Mouse (Mus musculus) liver, embryonic 14.5 days (tissue): ENCODE measurements around the gene Cmip. TPM values are rescaled to one million over a fixed set of nuclear protein-coding genes. Genes with fewer than 3 reads are reported as not detected.
A peak's percentile ranks its signal among the peaks of the same experiment; 100 is the strongest.

Experiments
- ATAC-seq: fragments of 200-750 bp; cut with Nextera tagmentation; 2 replicates; pipeline ENCODE4 v1.8.0; 2017; ENCODE audit warnings: moderate number of reproducible peaks, mild to moderate bottlenecking, moderate library complexity; ENCODE audit not compliant: insufficient read depth
- DNase-seq, 3 experiments: peaks; one replicate each; pipeline ENCODE4 v3.0.0-alpha.2; 2012 to 2013; ENCODE audit warnings: low read depth in 3 of 3, low spot score in 3 of 3
- H3K27ac ChIP-seq: fragments of 300-500 bp; sonication (generic); 2 replicates; pipeline ENCODE4 v1.5.1; 2014; ENCODE audit warnings: moderate library complexity, mild to moderate bottlenecking, control low read depth, inconsistent platforms
- H3K27me3 ChIP-seq: fragments of 300-500 bp; sonication (generic); 2 replicates; pipeline ENCODE4 v1.6.1; 2014; ENCODE audit warnings: mild to moderate bottlenecking, low read length, moderate library complexity; ENCODE audit not compliant: control insufficient read depth, insufficient read depth
- H3K36me3 ChIP-seq: fragments of 300-500 bp; sonication (generic); replicated peaks from 2 replicates; pipeline ENCODE4 v1.6.1; 2014; ENCODE audit warnings: low read depth; ENCODE audit not compliant: control insufficient read depth, insufficient read depth
- H3K4me1 ChIP-seq, 2 experiments: fragments of 200-500 bp in 1 of 2; fragments of 300-500 bp in 1 of 2; sonication (generic) in 1 of 2; replicated peaks; 2 replicates each; pipeline ENCODE4 v1.6.1; 2012 to 2014; ENCODE audit warnings: antibody characterized with exemption in 1 of 2, inconsistent platforms in 1 of 2, low read length in 1 of 2; ENCODE audit not compliant: control insufficient read depth in 2 of 2, insufficient read depth in 2 of 2
- H3K4me2 ChIP-seq: fragments of 300-500 bp; sonication (generic); 2 replicates; pipeline ENCODE4 v1.6.1; 2014; ENCODE audit warnings: low read depth, mild to moderate bottlenecking, control low read depth, moderate library complexity
- H3K4me3 ChIP-seq, 2 experiments: fragments of 200-500 bp in 1 of 2; fragments of 300-500 bp in 1 of 2; sonication (generic) in 1 of 2; 2 replicates each; pipeline ENCODE4 v1.5.1; 2012 to 2014; ENCODE audit warnings: low read depth in 2 of 2, low read length in 2 of 2, mild to moderate bottlenecking in 2 of 2, control low read depth in 1 of 2, inconsistent platforms in 1 of 2, moderate library complexity in 1 of 2; ENCODE audit not compliant: insufficient read depth in 1 of 2
- H3K9ac ChIP-seq: fragments of 300-500 bp; sonication (generic); replicated peaks from 2 replicates; pipeline ENCODE4 v1.6.1; 2014; ENCODE audit warnings: mild to moderate bottlenecking, control low read depth, moderate library complexity
- H3K9me3 ChIP-seq: fragments of 300-500 bp; sonication (generic); 2 replicates; pipeline ENCODE4 v1.6.1; 2016; ENCODE audit warnings: low read length, mixed read lengths; ENCODE audit not compliant: control insufficient read depth
- CTCF ChIP-seq: IDR thresholded peaks from 2 replicates; pipeline ENCODE4 v1.5.1; 2016; ENCODE audit warnings: antibody characterized with exemption, low read depth, control low read depth
- EP300 ChIP-seq: IDR thresholded peaks from 2 replicates; pipeline ENCODE4 v1.6.1; 2016; ENCODE audit warnings: antibody characterized with exemption, low read depth
- WGBS: fragments of 180-500 bp; shearing (Covaris S2); extraction: QIAGEN DNeasy Blood & Tissue Kit; methylation state at CpG from one replicate; pipeline ENCODE4 v1.1.7; 2014; ENCODE audit not compliant: insufficient replicate concordance; 5-methylcytosine and 5-hydroxymethylcytosine counted together
- polyA plus RNA-seq, 2 experiments: library from polyadenylated mRNA; depleted of rRNA in 1 of 2; stranded (reverse) in 1 of 2; unstranded in 1 of 2; fragments of >200 nt; fragmentation: Nextera tagmentation in 1 of 2; extraction: Ambion mirVana in 1 of 2; gene quantifications; 2 replicates each; pipeline versions ENCODE4 v1.2.1 to v1.2.3; 2012 to 2014

The Cmip gene
- polyA plus RNA-seq, 2 experiments: 6.7 to 10.4 TPM

- TF ChIP-seq CTCF: no peak
- TF ChIP-seq EP300: no peak
- no peaks in the 10 kb centered on the region for H3K27me3 ChIP-seq
- peak overlapping the region; percentile 47 for H3K27ac ChIP-seq
- peaks cover 14 to 31% of the 10 kb centered on the region in 2 experiments for H3K4me1 ChIP-seq
- peak overlapping the region; percentile 88 for H3K4me2 ChIP-seq
- no peaks in the 10 kb centered on the region for H3K36me3 ChIP-seq
- no peaks in the 10 kb centered on the region for H3K9me3 ChIP-seq
- H3K9ac ChIP-seq: peak overlapping the region; percentile 80
- H3K4me3 ChIP-seq: peak overlapping the region; percentile 80
- ATAC-seq (peak; percentile 90), DNase-seq (peak; percentile 81 to 83 (median 82))
- under 1% methylated on average over 69 of the region's 92 CpGs for WGBS
These were observed 449 bp upstream of the Cmip start for GRCm38 (mm10) chr8:117256292-117256938.

- H3K4me2 ChIP-seq: peak overlapping the region; percentile 88
- peak overlapping the region; percentile 80 for H3K4me3 ChIP-seq
- no peak for TF ChIP-seq EP300
- TF ChIP-seq CTCF: no peak
- H3K4me1 ChIP-seq: peaks cover 27 to 42% of the 10 kb centered on the region in 2 experiments
- peak overlapping the region; percentile 80 for H3K9ac ChIP-seq
- WGBS: under 1% methylated on average over 22 of the region's 22 CpGs
- peak overlapping the region; percentile 59 for H3K27ac ChIP-seq
- H3K27me3 ChIP-seq: no peaks in the 10 kb centered on the region
- H3K36me3 ChIP-seq: no peaks in the 10 kb centered on the region
- DNase-seq (no peak), ATAC-seq (no peak)
- no peaks in the 10 kb centered on the region for H3K9me3 ChIP-seq
These were observed 1.1 kb downstream of the Cmip start for GRCm38 (mm10) chr8:117257821-117258575.

DNA sequence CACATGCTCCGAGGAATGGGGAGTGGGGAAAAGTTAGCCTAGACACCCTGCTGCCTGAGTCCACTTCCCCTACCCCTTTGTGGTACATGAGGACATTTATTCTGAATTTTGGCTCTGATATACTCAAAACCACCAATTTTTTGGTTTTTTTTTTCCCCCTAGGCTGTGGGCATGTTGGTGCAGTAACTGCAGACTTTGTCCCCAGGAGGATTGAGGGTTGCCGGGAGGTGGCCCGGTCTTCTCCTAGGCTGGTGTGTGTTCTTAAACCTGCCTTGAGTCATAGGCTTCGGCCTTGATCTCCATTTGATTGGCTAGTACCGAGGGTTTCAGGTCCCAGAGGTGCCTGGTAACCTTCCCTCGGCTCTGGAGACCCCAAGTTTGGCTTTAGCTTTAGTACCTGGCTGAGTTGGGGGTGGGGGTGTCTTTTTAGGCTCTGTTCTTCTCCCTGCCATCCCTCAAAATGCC is 1.7 kb downstream of the Cmip start:
- Histone ChIP-seq H3K9ac (peak overlapping the region; percentile 80), H3K36me3 (no peaks in the 10 kb centered on the region), H3K4me3 (peak overlapping the region; percentile 80), H3K4me2 (peak overlapping the region; percentile 88), H3K27ac (peak overlapping the region; percentile 59), H3K9me3 (no peaks in the 10 kb centered on the region), H3K27me3 (no peaks in the 10 kb centered on the region), H3K4me1 (peaks cover 33 to 48% of the 10 kb centered on the region in 2 experiments)
- DNase-seq: no peak
- ATAC-seq: no peak
- TF ChIP-seq EP300: no peak
- 30% methylated on average over 6 of the region's 6 CpGs for WGBS

DNA sequence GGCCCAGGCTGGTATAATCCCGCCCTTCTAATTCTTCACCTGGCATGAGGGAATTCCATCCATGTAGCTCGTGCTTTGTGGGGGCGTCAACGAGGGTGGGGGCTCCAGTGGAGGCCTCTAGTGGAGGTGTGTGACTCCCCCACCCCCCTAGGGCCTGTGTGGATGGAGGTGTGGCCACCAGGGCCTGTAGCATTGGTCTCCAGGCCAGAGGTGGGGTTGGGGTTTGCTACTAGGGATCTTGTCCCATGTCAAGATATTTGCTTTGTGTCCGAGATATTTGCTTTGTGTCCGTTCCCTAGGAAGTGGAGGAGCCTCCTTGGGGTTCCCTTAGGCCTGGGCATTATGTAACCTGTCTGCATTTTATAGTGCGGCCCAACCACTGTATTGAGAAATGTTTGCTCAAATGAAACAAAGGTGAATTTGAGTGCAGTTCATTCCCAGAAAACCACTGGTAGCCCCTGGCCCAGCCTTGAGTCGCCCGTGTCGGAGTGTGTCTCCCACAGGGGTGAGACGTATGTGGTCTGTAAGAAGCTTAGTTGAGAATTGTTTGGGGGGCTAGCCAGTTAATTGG is 2.7 kb downstream of the Cmip start:
- no peaks in the 10 kb centered on the region for H3K27me3 ChIP-seq
- 66% methylated on average over 11 of the region's 11 CpGs for WGBS
- no peaks in the 10 kb centered on the region for H3K36me3 ChIP-seq
- H3K4me3 ChIP-seq: peak overlapping the region; percentile 80; a peak in 3 of 4 replicates
- no peak for TF ChIP-seq CTCF
- TF ChIP-seq EP300: no peak
- H3K27ac ChIP-seq: no peak overlapping the region
- DNase-seq (no peak), ATAC-seq (no peak)
- no peaks in the 10 kb centered on the region for H3K9me3 ChIP-seq
- H3K4me2 ChIP-seq: peak overlapping the region; percentile 88
- peak overlapping the region; percentile 80 for H3K9ac ChIP-seq
- H3K4me1 ChIP-seq: peaks cover 35 to 50% of the 10 kb centered on the region in 2 experiments
